Mouse (Mus musculus): ENCODE measurements around the gene Lrrn4cl. TPM values are rescaled to one million over a fixed set of nuclear protein-coding genes. Genes with fewer than 3 reads are reported as not detected.

Gene Lrrn4cl
- total and polyA plus RNA-seq, 2 experiments from 2014 or later = 1.5 to 8.4 TPM

- peak overlapping the region; percentile 71 for H3K4me3 ChIP-seq (ENCODE audit: low read depth, low read length)
- peak overlapping the region; percentile 92 for H3K9ac ChIP-seq (replicated peaks; ENCODE audit: low read depth, low read length)
- WGBS = 27% methylated on average over 9 of the region's 9 CpGs
- H3K9me3 ChIP-seq (replicated peaks; ENCODE audit: control insufficient read depth, low read length) = no peaks in the 10 kb centered on the region
- DNase-seq (ENCODE audit: low spot score) = peak; percentile 19
- H3K4me2 ChIP-seq (ENCODE audit: low read depth, low read length) = peak overlapping the region; percentile 79
- ATAC-seq (ENCODE audit: insufficient read depth, low read depth) = no peak
- TF ChIP-seq CTCF (IDR thresholded peaks at IDR 0.05; ENCODE audit: low read depth) (no peak), EP300 (IDR thresholded peaks at IDR 0.05; ENCODE audit: low read depth) (no peak)
- peaks cover 26% of the 10 kb centered on the region for H3K36me3 ChIP-seq (replicated peaks; ENCODE audit: control insufficient read depth, insufficient read depth, low read length)
- no peaks in the 10 kb centered on the region for H3K27me3 ChIP-seq (ENCODE audit: control insufficient read depth, insufficient read depth, low read length)
- H3K4me1 ChIP-seq (ENCODE audit: control insufficient read depth, insufficient read depth) = no peaks in the 10 kb centered on the region; the same call in 1 of the 2 replicates
- peak overlapping the region; percentile 85 for H3K27ac ChIP-seq (ENCODE audit: low read depth)
Observed at GRCm38 (mm10) chr19:8870838-8871237, 20.3 kb downstream of the Lrrn4cl start.

GRCm38 (mm10) chr19:8871267-8872186 lies 21.0 kb downstream of the Lrrn4cl start, which contains the start of gene Ubxn1:
Ubxn1 (plus strand) TSS chr19:8871496.
- Histone ChIP-seq H3K4me2 (ENCODE audit: low read depth, low read length) (peak within 1 kb of the TSS; percentile 79), H3K36me3 (replicated peaks; ENCODE audit: control insufficient read depth, insufficient read depth, low read length) (peaks cover 33% of the 10 kb centered on the region), H3K27me3 (ENCODE audit: control insufficient read depth, insufficient read depth, low read length) (no peaks in the 10 kb centered on the region), H3K4me1 (ENCODE audit: control insufficient read depth, insufficient read depth) (no peaks in the 10 kb centered on the region; the same call in 1 of the 2 replicates), H3K27ac (ENCODE audit: low read depth) (peak within 1 kb of the TSS; percentile 85), H3K9ac (replicated peaks; ENCODE audit: low read depth, low read length) (peak within 1 kb of the TSS; percentile 92), H3K9me3 (replicated peaks; ENCODE audit: control insufficient read depth, low read length) (no peaks in the 10 kb centered on the region), H3K4me3 (ENCODE audit: low read depth, low read length) (peak within 1 kb of the TSS; percentile 71)
- WGBS = under 1% methylated on average over 59 of the region's 59 CpGs
- 0 out of 2 replicates have a peak, but pooled peaks have one; percentile 61 for TF ChIP-seq EP300 (IDR thresholded peaks at IDR 0.05; ENCODE audit: low read depth)
- no peak for TF ChIP-seq CTCF (IDR thresholded peaks at IDR 0.05; ENCODE audit: low read depth)
- peak; percentile 99 for DNase-seq (ENCODE audit: low spot score)
- peak; percentile 98 for ATAC-seq (ENCODE audit: insufficient read depth, low read depth)

DNA sequence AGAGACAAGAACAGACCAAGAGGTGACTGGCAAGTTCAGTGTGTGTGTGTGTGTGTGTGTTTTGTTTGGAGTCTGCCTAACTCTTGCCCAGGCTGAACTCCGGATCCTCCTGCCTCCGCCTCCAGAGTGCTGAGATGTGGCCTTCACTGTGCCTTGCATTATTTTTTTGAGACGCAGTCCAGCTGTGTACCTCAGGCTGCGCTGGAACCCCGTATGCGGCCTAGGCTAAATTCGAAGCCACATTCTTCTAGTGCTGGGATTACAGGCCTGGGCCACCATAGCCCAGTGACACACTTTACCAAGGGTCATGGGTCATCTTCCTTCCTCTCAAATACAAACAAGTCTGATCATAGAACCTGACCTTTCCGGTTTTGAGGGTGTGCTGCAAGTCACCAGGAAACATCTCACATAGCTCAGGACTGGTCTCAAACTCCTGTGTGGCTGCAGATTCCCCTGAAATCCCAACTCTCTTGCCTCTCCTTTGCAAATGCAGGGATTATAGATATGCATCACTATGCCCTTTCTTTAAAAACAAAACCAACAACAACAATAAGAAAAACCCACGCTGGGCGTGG lies 21.8 kb downstream of the Lrrn4cl start:
- peaks cover 38% of the 10 kb centered on the region for H3K36me3 ChIP-seq (replicated peaks; ENCODE audit: control insufficient read depth, insufficient read depth, low read length)
- DNase-seq (ENCODE audit: low spot score) (no peak), ATAC-seq (ENCODE audit: insufficient read depth, low read depth) (no peak)
- WGBS = 64% methylated on average over 10 of the region's 10 CpGs
- H3K4me1 ChIP-seq (ENCODE audit: control insufficient read depth, insufficient read depth) = no peaks in the 10 kb centered on the region; the same call in 1 of the 2 replicates
- peak overlapping the region; percentile 82 for H3K27ac ChIP-seq (ENCODE audit: low read depth)
- no peak for TF ChIP-seq EP300 (IDR thresholded peaks at IDR 0.05; ENCODE audit: low read depth)
- no peak for TF ChIP-seq CTCF (IDR thresholded peaks at IDR 0.05; ENCODE audit: low read depth)
- no peaks in the 10 kb centered on the region for H3K27me3 ChIP-seq (ENCODE audit: control insufficient read depth, insufficient read depth, low read length)
- peak overlapping the region; percentile 92 for H3K9ac ChIP-seq (replicated peaks; ENCODE audit: low read depth, low read length)
- no peaks in the 10 kb centered on the region for H3K9me3 ChIP-seq (replicated peaks; ENCODE audit: control insufficient read depth, low read length)
- H3K4me3 ChIP-seq (ENCODE audit: low read depth, low read length) = peak overlapping the region; percentile 71
- peak overlapping the region; percentile 79 for H3K4me2 ChIP-seq (ENCODE audit: low read depth, low read length)

GRCm38 (mm10) chr19:8875031-8875430 lies 24.5 kb downstream of the Lrrn4cl start:
- Histone ChIP-seq H3K36me3 (replicated peaks; ENCODE audit: control insufficient read depth, insufficient read depth, low read length) (peaks cover 43% of the 10 kb centered on the region), H3K9ac (replicated peaks; ENCODE audit: low read depth, low read length) (no peak overlapping the region), H3K4me3 (ENCODE audit: low read depth, low read length) (no peak overlapping the region), H3K27ac (ENCODE audit: low read depth) (no peak overlapping the region), H3K27me3 (ENCODE audit: control insufficient read depth, insufficient read depth, low read length) (no peaks in the 10 kb centered on the region), H3K4me1 (ENCODE audit: control insufficient read depth, insufficient read depth) (peaks cover 3% of the 10 kb centered on the region), H3K4me2 (ENCODE audit: low read depth, low read length) (no peak overlapping the region), H3K9me3 (replicated peaks; ENCODE audit: control insufficient read depth, low read length) (no peaks in the 10 kb centered on the region)
- DNase-seq (ENCODE audit: low spot score) (no peak), ATAC-seq (ENCODE audit: insufficient read depth, low read depth) (no peak)
- TF ChIP-seq EP300 (IDR thresholded peaks at IDR 0.05; ENCODE audit: low read depth) = no peak
- WGBS = 87% methylated on average over 7 of the region's 7 CpGs

DNA sequence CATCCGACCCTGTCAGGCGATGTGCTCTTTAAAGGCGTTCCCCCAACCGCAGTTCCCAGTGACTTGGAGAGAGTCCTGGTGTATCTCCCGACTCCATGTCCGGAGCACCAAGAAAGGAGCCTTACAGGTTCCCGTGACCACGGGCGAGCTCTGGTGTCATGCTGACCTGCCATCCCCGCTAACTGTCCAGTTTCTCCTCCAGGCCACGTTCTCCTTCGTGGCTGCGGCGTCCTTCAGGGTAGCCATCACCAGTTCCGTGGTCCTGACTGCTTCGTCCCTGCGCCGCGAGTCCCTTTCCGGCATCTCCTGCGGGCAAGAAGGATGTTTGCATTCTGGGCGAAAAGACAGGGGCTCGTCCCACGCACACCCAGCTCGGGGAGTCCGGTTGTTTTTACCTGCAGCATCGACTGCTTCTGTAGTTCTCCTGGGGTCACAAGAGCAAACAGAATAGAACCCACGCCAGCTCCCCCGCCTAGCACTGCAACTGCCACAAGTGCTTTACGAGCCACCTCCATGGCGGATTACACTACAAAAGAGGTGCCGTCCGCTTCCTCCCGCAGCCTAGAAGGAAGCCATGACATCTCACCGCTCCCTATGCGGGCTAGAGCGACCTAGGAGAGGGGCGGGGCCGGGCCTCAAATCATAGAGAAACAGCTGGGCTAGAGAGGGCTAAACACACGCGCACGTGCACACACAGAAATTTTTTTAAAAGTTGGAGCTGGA lies 29.9 kb downstream of the Lrrn4cl start, which contains the start of gene Uqcc3:
Gene Uqcc3 (minus strand): TSS at position 613 of the 723 bp plus-strand sequence.
- Histone ChIP-seq H3K4me3 (ENCODE audit: low read depth, low read length) (peak within 1 kb of the TSS; percentile 72), H3K9ac (replicated peaks; ENCODE audit: low read depth, low read length) (peak within 1 kb of the TSS; percentile 75), H3K27me3 (ENCODE audit: control insufficient read depth, insufficient read depth, low read length) (no peaks in the 10 kb centered on the region), H3K4me2 (ENCODE audit: low read depth, low read length) (peak within 1 kb of the TSS; percentile 93), H3K4me1 (ENCODE audit: control insufficient read depth, insufficient read depth) (peaks cover 3% of the 10 kb centered on the region), H3K36me3 (replicated peaks; ENCODE audit: control insufficient read depth, insufficient read depth, low read length) (peaks cover 21% of the 10 kb centered on the region), H3K9me3 (replicated peaks; ENCODE audit: control insufficient read depth, low read length) (no peaks in the 10 kb centered on the region), H3K27ac (ENCODE audit: low read depth) (peak within 1 kb of the TSS; percentile 79)
- DNase-seq (ENCODE audit: low spot score) = peak; percentile 90
- no peak for TF ChIP-seq EP300 (IDR thresholded peaks at IDR 0.05; ENCODE audit: low read depth)
- TF ChIP-seq CTCF (IDR thresholded peaks at IDR 0.05; ENCODE audit: low read depth) = no peak
- peak; percentile 98 for ATAC-seq (ENCODE audit: insufficient read depth, low read depth)
- under 1% methylated on average over 42 of the region's 42 CpGs for WGBS

All from heart, postnatal 0 days (tissue).